Mouse (Mus musculus): Measurements from ENCODE around the gene Dusp10. TPM values are rescaled to one million over a fixed set of nuclear protein-coding genes. Genes with fewer than 3 reads are reported as not detected.

The Dusp10 gene
- polyA plus RNA-seq, 1 experiment = 0.22 TPM

- H3K36me3 ChIP-seq (ENCODE audit: control insufficient read depth) = no peaks in the 10 kb centered on the region
- no peak overlapping the region for H3K4me3 ChIP-seq (replicated peaks)
- TF ChIP-seq GATA1 (IDR thresholded peaks at IDR 0.05; ENCODE audit: low read length) (no peak), TAL1 (IDR thresholded peaks at IDR 0.05; ENCODE audit: low read length) (no peak)
- H3K27me3 ChIP-seq (ENCODE audit: control insufficient read depth) = no peaks in the 10 kb centered on the region
- H3K9me3 ChIP-seq (ENCODE audit: control insufficient read depth, low read length) = no peaks in the 10 kb centered on the region
- H3K4me1 ChIP-seq (ENCODE audit: control insufficient read depth) = no peaks in the 10 kb centered on the region
Measured at GRCm38 (mm10) chr1:184060381-184060780, 47.3 kb downstream of the Dusp10 start.

- Histone ChIP-seq H3K27me3 (ENCODE audit: control insufficient read depth) (no peaks in the 10 kb centered on the region), H3K9me3 (ENCODE audit: control insufficient read depth, low read length) (no peaks in the 10 kb centered on the region), H3K36me3 (ENCODE audit: control insufficient read depth) (no peaks in the 10 kb centered on the region), H3K4me1 (ENCODE audit: control insufficient read depth) (no peaks in the 10 kb centered on the region), H3K4me3 (replicated peaks) (no peak overlapping the region)
- TF ChIP-seq GATA1 (IDR thresholded peaks at IDR 0.05; ENCODE audit: low read length) (no peak), TAL1 (IDR thresholded peaks at IDR 0.05; ENCODE audit: low read length) (no peak)
Measured at GRCm38 (mm10) chr1:184060828-184061734, 48.0 kb downstream of the Dusp10 start.

GRCm38 (mm10) chr1:184061901-184062300, 48.8 kb downstream of the Dusp10 start:
- Histone ChIP-seq H3K9me3 (ENCODE audit: control insufficient read depth, low read length) (no peaks in the 10 kb centered on the region), H3K27me3 (ENCODE audit: control insufficient read depth) (no peaks in the 10 kb centered on the region), H3K36me3 (ENCODE audit: control insufficient read depth) (no peaks in the 10 kb centered on the region), H3K4me3 (replicated peaks) (no peak overlapping the region), H3K4me1 (ENCODE audit: control insufficient read depth) (no peaks in the 10 kb centered on the region)
- no peak for TF ChIP-seq GATA1 (IDR thresholded peaks at IDR 0.05; ENCODE audit: low read length)
- TF ChIP-seq TAL1 (IDR thresholded peaks at IDR 0.05; ENCODE audit: low read length) = no peak

GRCm38 (mm10) chr1:184064306-184064705, 51.2 kb downstream of the Dusp10 start:
- TF ChIP-seq GATA1 (IDR thresholded peaks at IDR 0.05; ENCODE audit: low read length) = no peak
- TF ChIP-seq TAL1 (IDR thresholded peaks at IDR 0.05; ENCODE audit: low read length) = no peak
- Histone ChIP-seq H3K4me3 (replicated peaks) (no peak overlapping the region), H3K27me3 (ENCODE audit: control insufficient read depth) (no peaks in the 10 kb centered on the region), H3K4me1 (ENCODE audit: control insufficient read depth) (no peaks in the 10 kb centered on the region), H3K36me3 (ENCODE audit: control insufficient read depth) (no peaks in the 10 kb centered on the region; the same call in 1 of the 2 replicates), H3K9me3 (ENCODE audit: control insufficient read depth, low read length) (no peaks in the 10 kb centered on the region)

GRCm38 (mm10) chr1:184065589-184066361, 52.7 kb downstream of the Dusp10 start:
- no peaks in the 10 kb centered on the region for H3K4me1 ChIP-seq (ENCODE audit: control insufficient read depth)
- TF ChIP-seq GATA1 (IDR thresholded peaks at IDR 0.05; ENCODE audit: low read length) (no peak), TAL1 (IDR thresholded peaks at IDR 0.05; ENCODE audit: low read length) (no peak)
- no peaks in the 10 kb centered on the region; the same call in 1 of the 2 replicates for H3K36me3 ChIP-seq (ENCODE audit: control insufficient read depth)

GRCm38 (mm10) chr1:184066460-184067287, 53.6 kb downstream of the Dusp10 start:
- no peaks in the 10 kb centered on the region for H3K4me1 ChIP-seq (ENCODE audit: control insufficient read depth)
- no peak overlapping the region for H3K4me3 ChIP-seq (replicated peaks)
- H3K9me3 ChIP-seq (ENCODE audit: control insufficient read depth, low read length) = no peaks in the 10 kb centered on the region
- no peaks in the 10 kb centered on the region; the same call in 1 of the 2 replicates for H3K36me3 ChIP-seq (ENCODE audit: control insufficient read depth)
- TF ChIP-seq TAL1 (IDR thresholded peaks at IDR 0.05; ENCODE audit: low read length) = no peak
- no peak for TF ChIP-seq GATA1 (IDR thresholded peaks at IDR 0.05; ENCODE audit: low read length)
- no peaks in the 10 kb centered on the region for H3K27me3 ChIP-seq (ENCODE audit: control insufficient read depth)

More at GRCm38 (mm10) chr1:184065589-184066361, 52.7 kb downstream of the Dusp10 start:
- Histone ChIP-seq H3K9me3 (ENCODE audit: control insufficient read depth, low read length) (no peaks in the 10 kb centered on the region), H3K27me3 (ENCODE audit: control insufficient read depth) (no peaks in the 10 kb centered on the region), H3K4me3 (replicated peaks) (no peak overlapping the region)

- no peaks in the 10 kb centered on the region; the same call in 1 of the 2 replicates for H3K36me3 ChIP-seq (ENCODE audit: control insufficient read depth)
- no peak for TF ChIP-seq TAL1 (IDR thresholded peaks at IDR 0.05; ENCODE audit: low read length)
- no peak for TF ChIP-seq GATA1 (IDR thresholded peaks at IDR 0.05; ENCODE audit: low read length)
- no peaks in the 10 kb centered on the region for H3K27me3 ChIP-seq (ENCODE audit: control insufficient read depth)
- no peaks in the 10 kb centered on the region for H3K9me3 ChIP-seq (ENCODE audit: control insufficient read depth, low read length)
- H3K4me1 ChIP-seq (ENCODE audit: control insufficient read depth) = no peaks in the 10 kb centered on the region
- no peak overlapping the region for H3K4me3 ChIP-seq (replicated peaks)
Measured at GRCm38 (mm10) chr1:184067704-184068558, 54.8 kb downstream of the Dusp10 start.

GRCm38 (mm10) chr1:184068971-184069370, 55.9 kb downstream of the Dusp10 start:
- peaks cover 3% of the 10 kb centered on the region; the same call in 1 of the 2 replicates for H3K9me3 ChIP-seq (ENCODE audit: control insufficient read depth, low read length)
- no peak for TF ChIP-seq TAL1 (IDR thresholded peaks at IDR 0.05; ENCODE audit: low read length)
- H3K27me3 ChIP-seq (ENCODE audit: control insufficient read depth) = no peaks in the 10 kb centered on the region
- no peak overlapping the region for H3K4me3 ChIP-seq (replicated peaks)
- H3K4me1 ChIP-seq (ENCODE audit: control insufficient read depth) = no peaks in the 10 kb centered on the region
- H3K36me3 ChIP-seq (ENCODE audit: control insufficient read depth) = no peaks in the 10 kb centered on the region; the same call in none of the 2 replicates

Data from erythroblast, embryonic 14.5 days (primary cell).